Mouse (Mus musculus) lung, postnatal 0 days (tissue): ENCODE data around the gene Hist1h2bk. TPM values are rescaled to one million over a fixed set of nuclear protein-coding genes. Genes with fewer than 3 reads are reported as not detected.
A peak's percentile ranks its signal among the peaks of the same experiment; 100 is the strongest.
"Not testable (repeated sequence)": the region's sequence is repeated elsewhere in the genome, so short reads cannot be mapped to it uniquely, and the experiment has no call there.

ENCODE experiments used
- ATAC-seq: fragments of 200-750 bp; cut with Nextera tagmentation; 2 replicates; pipeline ENCODE4 v1.8.0; 2017; ENCODE audit warnings: moderate library complexity
- DNase-seq: peaks from one replicate; pipeline ENCODE4 v3.0.0-alpha.2; 2016; ENCODE audit warnings: low spot score
- H3K27ac ChIP-seq: fragments of 300-500 bp; sonication (generic); 2 replicates; pipeline ENCODE4 v1.5.1; 2014; ENCODE audit warnings: antibody characterized with exemption, mild to moderate bottlenecking, low read length, mixed read lengths
- H3K27me3 ChIP-seq: fragments of 300-500 bp; sonication (generic); replicated peaks from 2 replicates; pipeline ENCODE4 v1.6.1; 2014; ENCODE audit warnings: low read length, mixed read lengths; ENCODE audit not compliant: insufficient read depth
- H3K36me3 ChIP-seq: fragments of 300-500 bp; sonication (generic); 2 replicates; pipeline ENCODE4 v1.6.1; 2014; ENCODE audit warnings: low read length, mixed read lengths; ENCODE audit not compliant: insufficient read depth
- H3K4me1 ChIP-seq: fragments of 300-500 bp; sonication (generic); 2 replicates; pipeline ENCODE4 v1.6.1; 2014; ENCODE audit warnings: antibody characterized with exemption, low read depth, low read length, mixed read lengths; ENCODE audit not compliant: insufficient read depth
- H3K4me2 ChIP-seq: fragments of 300-500 bp; sonication (generic); replicated peaks from 2 replicates; pipeline ENCODE4 v1.6.1; 2014; ENCODE audit warnings: low read depth, mild to moderate bottlenecking, low read length, moderate library complexity, mixed read lengths
- H3K4me3 ChIP-seq: fragments of 300-500 bp; sonication (generic); 2 replicates; pipeline ENCODE4 v1.5.1; 2014; ENCODE audit warnings: low read depth, low read length
- H3K9ac ChIP-seq: fragments of 300-500 bp; sonication (generic); replicated peaks from 2 replicates; pipeline ENCODE4 v1.6.1; 2014; ENCODE audit warnings: low read depth, mild to moderate bottlenecking
- H3K9me3 ChIP-seq: fragments of 300-500 bp; sonication (generic); 2 replicates; pipeline ENCODE4 v1.6.1; 2016; ENCODE audit warnings: low read length, mixed read lengths
- CTCF ChIP-seq: IDR thresholded peaks from 2 replicates; pipeline ENCODE4 v1.5.1; 2016; ENCODE audit warnings: antibody characterized with exemption, mild to moderate bottlenecking
- EP300 ChIP-seq: IDR thresholded peaks from 2 replicates; pipeline ENCODE4 v1.6.1; 2016; ENCODE audit warnings: antibody characterized with exemption, mild to moderate bottlenecking, control low read depth
- WGBS: fragments of 180-500 bp; shearing (Covaris S2); extraction: QIAGEN DNeasy Blood & Tissue Kit; methylation state at CpG from one replicate; pipeline ENCODE4 v1.1.7; 2014; 5-methylcytosine and 5-hydroxymethylcytosine counted together
- polyA plus RNA-seq: library from polyadenylated mRNA; unstranded; fragments of >200 nt; fragmentation: Nextera tagmentation; extraction: Ambion mirVana; gene quantifications from 2 replicates; pipeline ENCODE4 v1.2.1, GENCODE M21; 2015

Hist1h2bk gene
- polyA plus RNA-seq, 1 experiment from 2014 or later, result 0.45 TPM

DNA sequence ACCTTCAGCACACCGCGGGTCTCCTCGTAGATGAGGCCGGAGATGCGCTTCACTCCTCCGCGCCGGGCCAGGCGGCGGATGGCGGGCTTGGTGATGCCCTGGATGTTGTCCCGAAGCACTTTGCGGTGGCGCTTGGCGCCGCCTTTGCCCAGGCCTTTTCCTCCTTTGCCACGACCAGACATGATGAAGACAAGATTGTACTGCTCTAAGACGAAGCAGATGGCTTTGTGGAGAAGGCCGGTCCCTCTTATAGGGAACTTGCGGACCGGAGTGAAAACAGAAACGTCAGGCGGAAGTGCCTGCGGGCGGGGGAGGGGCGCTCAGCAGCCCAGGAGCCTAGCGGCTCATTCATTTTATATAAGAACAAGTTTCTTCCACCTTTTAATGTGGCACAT is 5.5 kb downstream of the Hist1h2bk start, which contains the start of gene Hist1h4i:
Gene Hist1h4i, minus strand, starts transcription at position 221 of the 395 bp plus-strand sequence.
- not testable (repeated sequence) for H3K4me1 ChIP-seq, H3K27me3 ChIP-seq, H3K9me3 ChIP-seq, H3K36me3 ChIP-seq
- DNase-seq (peak; percentile 93), ATAC-seq (peak; percentile 70)
- 0% methylated on average over 22 of the region's 27 CpGs for WGBS
- H3K4me3 ChIP-seq, result peak within 1 kb of the TSS; percentile 26; the same call in 1 of the 2 replicates
- H3K9ac ChIP-seq, result peak within 1 kb of the TSS; percentile 16; the same call in 1 of the 2 replicates
- peak; percentile 84 for TF ChIP-seq EP300
- H3K4me2 ChIP-seq, result peak within 1 kb of the TSS; percentile 58
- peak within 1 kb of the TSS; percentile 47 for H3K27ac ChIP-seq

DNA sequence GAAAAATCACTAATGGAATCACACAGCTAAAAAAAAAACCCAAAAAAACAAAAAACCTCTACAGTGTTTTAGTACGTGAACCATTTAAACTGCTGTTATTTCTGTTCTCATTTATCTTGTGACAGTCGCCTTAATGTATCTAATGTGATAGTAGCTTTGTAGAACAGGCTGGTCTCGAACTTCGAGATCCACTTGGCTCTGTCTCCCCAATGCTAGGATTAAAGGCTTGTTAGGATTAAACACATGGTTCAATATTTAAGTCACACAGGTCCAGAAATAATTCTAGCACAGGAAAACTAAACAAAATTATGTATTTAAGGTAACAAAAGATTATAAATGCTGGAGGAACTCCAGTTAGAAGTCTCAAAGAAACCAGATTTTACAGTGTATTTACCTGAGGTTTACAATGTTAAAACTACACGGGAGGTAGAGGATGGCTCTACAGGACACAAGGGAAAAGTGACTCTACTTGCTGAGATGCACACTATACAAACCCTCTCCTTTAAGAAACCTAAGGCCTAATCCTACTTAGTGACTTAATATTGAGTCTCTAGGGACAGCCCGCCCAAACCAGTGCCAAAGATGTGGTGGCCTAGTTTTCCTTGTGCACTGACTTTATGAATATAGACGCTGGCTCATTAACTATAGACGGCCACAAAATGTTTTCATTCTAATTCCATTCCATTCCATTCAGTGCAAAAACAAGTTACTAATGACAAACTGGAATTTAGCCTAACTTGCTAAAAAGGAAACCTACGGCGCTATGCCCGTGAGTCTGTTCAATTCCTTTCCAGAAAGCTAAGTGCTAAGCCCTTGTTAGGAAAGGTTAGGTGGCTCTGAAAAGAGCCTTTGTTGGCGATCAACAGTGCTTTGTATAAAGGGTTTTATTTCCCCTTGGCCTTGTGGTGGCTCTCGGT is 6.2 kb downstream of the Hist1h2bk start:
- peak; percentile 6 for DNase-seq
- WGBS, result 2% methylated on average over 13 of the region's 13 CpGs

DNA sequence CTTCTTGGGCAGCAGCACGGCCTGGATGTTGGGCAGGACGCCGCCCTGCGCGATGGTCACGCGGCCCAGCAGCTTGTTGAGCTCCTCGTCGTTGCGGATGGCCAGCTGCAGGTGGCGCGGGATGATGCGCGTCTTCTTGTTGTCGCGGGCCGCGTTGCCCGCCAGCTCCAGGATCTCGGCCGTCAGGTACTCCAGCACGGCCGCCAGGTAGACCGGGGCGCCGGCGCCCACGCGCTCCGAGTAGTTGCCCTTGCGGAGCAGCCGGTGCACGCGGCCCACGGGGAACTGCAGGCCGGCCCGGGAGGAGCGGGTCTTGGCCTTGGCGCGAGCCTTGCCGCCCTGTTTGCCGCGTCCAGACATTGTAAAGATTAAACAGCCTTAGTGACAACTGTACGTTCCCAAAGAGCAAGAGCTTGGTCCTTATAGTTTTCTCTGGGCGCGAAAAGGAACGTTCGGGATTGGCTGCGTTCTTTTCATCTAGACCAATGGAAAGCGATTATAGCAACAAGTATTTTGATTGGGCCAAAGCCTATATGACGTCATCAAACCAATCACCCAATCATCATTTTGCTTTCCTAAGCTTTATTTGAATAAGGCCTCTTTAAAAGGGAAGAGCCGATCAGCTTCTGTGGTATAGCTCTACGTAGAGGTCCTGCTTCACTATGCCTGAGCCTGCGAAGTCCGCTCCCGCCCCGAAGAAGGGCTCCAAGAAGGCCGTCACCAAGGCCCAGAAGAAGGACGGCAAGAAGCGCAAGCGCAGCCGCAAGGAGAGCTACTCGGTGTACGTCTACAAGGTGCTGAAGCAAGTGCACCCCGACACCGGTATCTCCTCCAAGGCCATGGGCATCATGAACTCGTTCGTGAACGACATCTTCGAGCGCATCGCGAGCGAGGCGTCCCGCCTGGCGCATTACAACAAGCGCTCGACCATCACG is 7.2 kb downstream of the Hist1h2bk start, which contains the start of the genes Hist1h2ag and Hist1h2bj:
Gene Hist1h2ag, minus strand, starts transcription at position 377 of the 935 bp plus-strand sequence.
Gene Hist1h2bj, plus strand, starts transcription at position 647 of the 935 bp plus-strand sequence.
- ATAC-seq, result peak; percentile 91
- H3K27ac ChIP-seq, result peak within 1 kb of the TSS; percentile 40; the same call in 1 of the 2 replicates
- peak; percentile 70 for TF ChIP-seq EP300
- peak within 1 kb of the TSS; percentile 22 for H3K4me3 ChIP-seq
- H3K4me1 ChIP-seq, H3K9ac ChIP-seq, H3K9me3 ChIP-seq, H3K27me3 ChIP-seq, H3K36me3 ChIP-seq: not testable (repeated sequence)
- peak; percentile 99 for DNase-seq
- WGBS, result 2% methylated on average over 39 of the region's 80 CpGs
- peak within 1 kb of the TSS; percentile 58 for H3K4me2 ChIP-seq

More for the DNA sequence above, 6.2 kb downstream of the Hist1h2bk start:
- TF ChIP-seq EP300, result no peak
- no peak for TF ChIP-seq CTCF
- Histone ChIP-seq H3K36me3 (no peaks in the 10 kb centered on the region), H3K9ac (no peak overlapping the region), H3K27ac (peak overlapping the region; percentile 40; the same call in 1 of the 2 replicates), H3K4me1 (peaks cover 6% of the 10 kb centered on the region; the same call in 1 of the 2 replicates), H3K9me3 (no peaks in the 10 kb centered on the region), H3K27me3 (no peaks in the 10 kb centered on the region), H3K4me3 (0 out of 2 replicates have a peak overlapping the region, but pooled peaks have one; percentile 8), H3K4me2 (peak overlapping the region; percentile 58)
- no peak for ATAC-seq

- Histone ChIP-seq H3K9ac (no peak overlapping the region), H3K36me3 (no peaks in the 10 kb centered on the region), H3K4me1 (peaks cover 6% of the 10 kb centered on the region; the same call in 1 of the 2 replicates), H3K4me2 (peak overlapping the region; percentile 53), H3K27ac (0 out of 2 replicates have a peak overlapping the region, but pooled peaks have one; percentile 0), H3K27me3 (no peaks in the 10 kb centered on the region), H3K9me3 (no peaks in the 10 kb centered on the region), H3K4me3 (peak overlapping the region; percentile 22)
- WGBS, result 2% methylated on average over 6 of the region's 14 CpGs
- peak; percentile 91 for DNase-seq
- peak; percentile 6; the same call in 1 of the 2 replicates for ATAC-seq
- TF ChIP-seq CTCF, result peak; percentile 76
- TF ChIP-seq EP300, result no peak
These were observed 8.1 kb downstream of the Hist1h2bk start for GRCm38 (mm10) chr13:22043503-22044431.

DNA sequence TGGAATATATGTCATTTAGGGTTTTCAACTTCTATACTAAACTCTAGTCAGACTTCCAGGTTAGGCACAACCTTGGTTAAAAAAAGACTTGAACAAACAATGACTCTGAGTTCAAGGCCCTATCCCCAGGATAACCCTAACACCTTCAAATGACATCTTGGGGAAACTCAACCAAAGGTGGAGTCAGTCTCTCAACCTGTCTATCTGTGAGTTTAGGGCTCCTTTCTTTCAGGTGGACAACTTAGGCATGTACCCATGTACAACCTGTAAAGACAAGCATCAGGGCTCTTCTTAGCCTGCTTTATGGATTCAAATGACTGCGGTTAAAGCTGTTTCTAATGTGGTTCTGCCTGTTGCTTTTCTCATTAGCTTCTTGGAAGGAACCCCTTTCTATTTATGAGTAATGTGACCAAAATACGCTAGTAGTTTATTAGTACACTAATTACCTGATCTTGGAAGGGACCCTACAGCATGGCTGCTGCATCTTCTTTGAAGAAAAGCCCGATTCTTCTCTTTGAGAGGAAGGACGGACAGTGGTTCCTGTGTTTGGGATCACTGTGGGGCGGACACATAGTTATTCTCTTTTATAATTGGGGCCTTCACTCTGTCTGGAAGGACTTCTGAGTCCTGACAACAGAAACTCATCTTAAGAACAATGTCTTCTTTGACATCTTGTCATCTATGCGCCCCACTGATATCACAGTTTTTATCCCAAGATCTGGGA is 8.9 kb downstream of the Hist1h2bk start:
- Histone ChIP-seq H3K4me2 (no peak overlapping the region), H3K9ac (no peak overlapping the region), H3K4me1 (peaks cover 6% of the 10 kb centered on the region; the same call in 1 of the 2 replicates), H3K27ac (no peak overlapping the region), H3K4me3 (no peak overlapping the region), H3K27me3 (no peaks in the 10 kb centered on the region), H3K9me3 (no peaks in the 10 kb centered on the region), H3K36me3 (no peaks in the 10 kb centered on the region)
- TF ChIP-seq CTCF (no peak), EP300 (no peak)
- no peak for DNase-seq
- ATAC-seq, result no peak
- WGBS, result 86% methylated on average over 6 of the region's 6 CpGs
